Comparison of ENCODE assay signal across 9 mouse cellular contexts in the genomic region with DNA sequence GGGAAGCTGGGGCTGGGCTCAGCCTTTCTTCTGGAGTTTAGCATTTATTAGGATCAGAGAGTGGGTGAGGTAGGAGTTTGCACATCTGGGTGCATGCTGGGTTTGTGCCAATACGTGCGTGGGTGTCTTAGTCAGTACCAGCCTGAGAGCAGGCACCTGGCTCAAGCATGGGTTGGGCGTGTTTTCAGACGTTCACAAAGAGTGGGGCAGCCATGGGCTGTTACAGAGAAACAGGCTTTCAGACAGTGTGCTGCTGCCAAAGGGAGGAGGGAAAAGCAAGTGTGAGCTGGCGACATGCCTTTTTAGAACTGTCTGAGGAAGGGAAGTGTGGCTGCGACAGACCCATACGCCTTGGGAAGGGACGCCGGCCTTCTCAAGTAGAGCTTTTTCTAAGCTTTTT. TPM values are rescaled to one million over a fixed set of nuclear protein-coding genes. Genes with fewer than 3 reads are reported as not detected.
A peak's percentile ranks its signal among the peaks of the same experiment; 100 is the strongest.
DNase-seq lines count a peak whose midpoint lies in the region; ATAC-seq lines count a peak whose summit lies in the region.
"Had no signal": no experiment of that assay in that cellular context is flagged by ENCODE, and none has a peak within 500 bp of the region (broad histone marks: within the 10 kb centered on the region; RNA-seq: fewer than 3 reads in every experiment).

No protein-coding gene starts in this region.

- H3K27me3 ChIP-seq in embryonic facial prominence, embryonic 10.5 days (replicated peaks; ENCODE audit: low read depth, poor library complexity, severe bottlenecking): no peaks in the 10 kb centered on the region
- H3K27me3 ChIP-seq in heart, embryonic 14.5 days (ENCODE audit: control insufficient read depth, insufficient read depth, low read length): no peaks in the 10 kb centered on the region
- H3K27me3 ChIP-seq in neural tube, embryonic 15.5 days (replicated peaks): no peaks in the 10 kb centered on the region
- H3K27me3 ChIP-seq: liver, embryonic 13.5 days had no signal

- H3K4me2 ChIP-seq in heart, embryonic 14.5 days (ENCODE audit: low read length): no peak overlapping the region
- no peak overlapping the region for H3K4me2 ChIP-seq in neural tube, embryonic 15.5 days
- H3K4me2 ChIP-seq: liver, embryonic 13.5 days had no signal

- H3K9me3 ChIP-seq in embryonic facial prominence, embryonic 10.5 days: no peaks in the 10 kb centered on the region
- H3K9me3 ChIP-seq in heart, embryonic 14.5 days (ENCODE audit: control insufficient read depth, low read length): no peaks in the 10 kb centered on the region
- no peaks in the 10 kb centered on the region for H3K9me3 ChIP-seq in neural tube, embryonic 15.5 days (replicated peaks)
- H3K9me3 ChIP-seq: liver, embryonic 13.5 days had no signal

- WGBS in embryonic facial prominence, embryonic 10.5 days: 80% methylated on average over 9 of the region's 9 CpGs
- 44% methylated on average over 9 of the region's 9 CpGs for WGBS in heart, embryonic 14.5 days
- WGBS in neural tube, embryonic 15.5 days: 41% methylated on average over 9 of the region's 9 CpGs

- DNase-seq in cerebellum, postnatal 14 days: peak; percentile 56
- DNase-seq in embryonic facial prominence, embryonic 10.5 days (ENCODE audit: low spot score): no peak
- DNase-seq in left cerebral cortex, adult 8-10 months (ENCODE audit: low spot score in 2 of 2): peak; percentile 34 to 69
- peak; percentile 50 for DNase-seq in urinary bladder, postnatal 25 days (ENCODE audit: low spot score)
- DNase-seq in cerebellum, adult 8-10 months: no peak
- DNase-seq: liver, embryonic 13.5 days had no signal

- no peaks in the 10 kb centered on the region for H3K36me3 ChIP-seq in embryonic facial prominence, embryonic 10.5 days (replicated peaks)
- no peaks in the 10 kb centered on the region for H3K36me3 ChIP-seq in heart, embryonic 14.5 days (ENCODE audit: control insufficient read depth, insufficient read depth, low read length)
- no peaks in the 10 kb centered on the region for H3K36me3 ChIP-seq in neural tube, embryonic 15.5 days
- H3K36me3 ChIP-seq: liver, embryonic 13.5 days had no signal

- peaks cover 2% of the 10 kb centered on the region; the same call in 1 of the 2 replicates for H3K4me1 ChIP-seq in embryonic facial prominence, embryonic 10.5 days
- peaks cover 17 to 19% of the 10 kb centered on the region in 2 experiments for H3K4me1 ChIP-seq in heart, embryonic 14.5 days (ENCODE audit: control insufficient read depth in 2 of 2, insufficient read depth in 2 of 2, low read length in 2 of 2)
- peaks cover 10% of the 10 kb centered on the region for H3K4me1 ChIP-seq in neural tube, embryonic 15.5 days
- H3K4me1 ChIP-seq: liver, embryonic 13.5 days had no signal

- H3K4me3 ChIP-seq in embryonic facial prominence, embryonic 10.5 days: no peak overlapping the region
- H3K4me3 ChIP-seq in heart, embryonic 14.5 days (ENCODE audit: control insufficient read depth in 1 of 2, insufficient read depth in 1 of 2, low read depth in 1 of 2, low read length in 2 of 2): no peak overlapping the region
- H3K4me3 ChIP-seq in neural tube, embryonic 15.5 days (replicated peaks): no peak overlapping the region
- H3K4me3 ChIP-seq: liver, embryonic 13.5 days had no signal

- peak overlapping the region; percentile 14; the same call in 1 of the 2 replicates for H3K27ac ChIP-seq in embryonic facial prominence, embryonic 10.5 days (replicated peaks)
- peak overlapping the region; percentile 4 to 36 for H3K27ac ChIP-seq in heart, embryonic 14.5 days (replicated peaks in 1 of 2; ENCODE audit: control insufficient read depth in 1 of 2, insufficient read depth in 1 of 2, low read depth in 2 of 2, low read length in 2 of 2)
- peak overlapping the region; percentile 37; the same call in 1 of the 2 replicates for H3K27ac ChIP-seq in neural tube, embryonic 15.5 days (replicated peaks)
- H3K27ac ChIP-seq: liver, embryonic 13.5 days had no signal

- no peak for ATAC-seq in cerebellum, adult (ENCODE audit: insufficient number of reproducible peaks, low FRiP score, low TSS enrichment)
- no peak for ATAC-seq in heart, embryonic 14.5 days (ENCODE audit: insufficient number of reproducible peaks, insufficient read depth, low FRiP score, low read depth)
- 0 out of 2 replicates have a peak, but pooled peaks have one; percentile 44 for ATAC-seq in neural tube, embryonic 15.5 days (ENCODE audit: low FRiP score)

- peak overlapping the region; percentile 11; the same call in 1 of the 2 replicates for H3K9ac ChIP-seq in heart, embryonic 14.5 days (ENCODE audit: low read length)
- no peak overlapping the region for H3K9ac ChIP-seq in neural tube, embryonic 15.5 days (replicated peaks)
- H3K9ac ChIP-seq: liver, embryonic 13.5 days had no signal

RNA-seq across cellular contexts. Expression of gene Sema4c, which starts 45.2 kb away (rescaled TPM):
- 24.9 and 25.9 TPM in 2 replicates for polyA plus RNA-seq in embryonic facial prominence, embryonic 10.5 days (2016; fragmentation: Nextera tagmentation; extraction: Ambion mirVana)
- 1.3 and 1.6 TPM in 2 replicates for polyA plus RNA-seq in heart, embryonic 14.5 days (2014; fragmentation: Nextera tagmentation; extraction: Ambion mirVana)
- total RNA-seq in left cerebral cortex, adult 8-10 months (2022): 10 to 100 TPM; 16.1 to 23.4 (median 19.2) TPM
- polyA plus RNA-seq in neural tube, embryonic 15.5 days (2015; fragmentation: Nextera tagmentation; extraction: Ambion mirVana): 20.5 and 20.8 TPM in 2 replicates

RNA-seq across cellular contexts. Expression of gene Ankrd39, which starts 56.1 kb away (rescaled TPM):
- polyA plus RNA-seq in embryonic facial prominence, embryonic 10.5 days (2016; fragmentation: Nextera tagmentation; extraction: Ambion mirVana): 18.9 and 20.3 TPM in 2 replicates
- 27.2 and 29.0 TPM in 2 replicates for polyA plus RNA-seq in heart, embryonic 14.5 days (2014; fragmentation: Nextera tagmentation; extraction: Ambion mirVana)
- total RNA-seq in left cerebral cortex, adult 8-10 months (2022): 10 to 100 TPM; 13.1 to 17.0 (median 14.9) TPM
- polyA plus RNA-seq in neural tube, embryonic 15.5 days (2015; fragmentation: Nextera tagmentation; extraction: Ambion mirVana): 29.4 and 33.0 TPM in 2 replicates

Comparison
In these comparisons a context has a peak if more than half of its experiments do, and no peak if none do; other contexts are left out.
1. DNase-seq: peak in cerebellum, postnatal 14 days (2 of 2), left cerebral cortex, adult 8-10 months (2 of 2) and urinary bladder, postnatal 25 days (single experiment); none in embryonic facial prominence, embryonic 10.5 days (single experiment) and cerebellum, adult 8-10 months (single experiment).
2. Peak in every context shown above with its lines, with median percentiles within 50 percentile points of each other: H3K27ac ChIP-seq.